ENCODE assay signal across 12 mouse cellular contexts in genomic region chr19:41011676-41012075, GRCm38 (mm10). TPM values are rescaled to one million over a fixed set of nuclear protein-coding genes. Genes with fewer than 3 reads are reported as not detected.
"Had no signal": no experiment of that assay in that cellular context is flagged by ENCODE, and none has a peak within 500 bp of the region (broad histone marks: within the 10 kb centered on the region; RNA-seq: fewer than 3 reads in every experiment).

No protein-coding gene starts in this region.

- DNase-seq: left cerebral cortex, postnatal 4 days; right cerebral cortex, postnatal 14 days had no signal

- H3K4me2 ChIP-seq: limb, embryonic 15.5 days; liver, embryonic 12.5 days; lung, embryonic 15.5 days; midbrain, embryonic 12.5 days; stomach, embryonic 15.5 days had no signal

- H3K4me3 ChIP-seq: limb, embryonic 15.5 days; liver, embryonic 12.5 days; lung, embryonic 15.5 days; midbrain, embryonic 12.5 days; stomach, embryonic 15.5 days had no signal

- H3K36me3 ChIP-seq: limb, embryonic 15.5 days; liver, embryonic 12.5 days; lung, embryonic 15.5 days; midbrain, embryonic 12.5 days; stomach, embryonic 15.5 days had no signal

- H3K27ac ChIP-seq: hindbrain, postnatal 0 days; limb, embryonic 15.5 days; liver, embryonic 12.5 days; lung, embryonic 15.5 days; midbrain, embryonic 12.5 days; stomach, embryonic 15.5 days had no signal

- H3K9me3 ChIP-seq: limb, embryonic 15.5 days; liver, embryonic 12.5 days; lung, embryonic 15.5 days; midbrain, embryonic 12.5 days; stomach, embryonic 15.5 days had no signal

- H3K9ac ChIP-seq: limb, embryonic 15.5 days; liver, embryonic 12.5 days; lung, embryonic 15.5 days; midbrain, embryonic 12.5 days; stomach, embryonic 15.5 days had no signal

- ATAC-seq: hindbrain, postnatal 0 days; liver, embryonic 12.5 days; midbrain, embryonic 16.5 days had no signal

- H3K27me3 ChIP-seq: lung, embryonic 15.5 days; stomach, embryonic 15.5 days had no signal

RNA-seq across cellular contexts. Expression of gene Dntt, which starts 17.4 kb away (rescaled TPM):
- total RNA-seq: hindbrain, postnatal 0 days; left cerebral cortex, adult 18-20 months had no signal
- polyA plus RNA-seq: intestine, embryonic 14.5 days; limb, embryonic 15.5 days; liver, embryonic 16.5 days had no signal
